Mouse (Mus musculus): ENCODE data around the gene Bcl11a.

Bcl11a gene

GRCm38 (mm10) chr11:24077795-24078705 lies at the start of gene Bcl11a:
Gene Bcl11a (plus strand): TSS chr11:24078056.
- in situ Hi-C loops (cut with MboI; ENCODE audit: low pct_unique_long_range_greater_than_20kb in 1 of 2, low sequenced_read_pairs in 2 of 2, unreplicated experiment in 1 of 2) = no loop called here

DNA sequence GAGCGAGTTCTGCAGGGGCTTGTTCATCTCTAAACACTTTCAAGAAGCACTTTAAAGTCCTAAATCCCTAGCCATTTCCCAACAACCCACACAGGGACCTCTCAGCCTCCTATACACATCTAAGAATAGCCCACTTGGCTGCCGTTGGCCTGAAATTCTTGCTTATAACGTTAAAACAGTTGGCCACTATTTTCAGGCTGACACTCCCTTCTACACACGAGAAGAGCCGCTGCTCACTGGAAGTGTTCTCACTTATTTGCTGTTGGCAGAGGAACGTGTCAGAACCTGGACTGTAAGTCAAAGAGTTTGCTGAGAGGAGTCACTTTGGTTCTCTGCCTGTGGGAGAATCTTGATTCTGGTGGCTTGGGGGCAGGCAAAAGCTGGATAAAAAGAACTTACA lies 33.8 kb upstream of the Bcl11a start:
- in situ Hi-C loops (cut with MboI; ENCODE audit: low pct_unique_long_range_greater_than_20kb in 1 of 2, low sequenced_read_pairs in 2 of 2, unreplicated experiment in 1 of 2) = no loop called here

DNA sequence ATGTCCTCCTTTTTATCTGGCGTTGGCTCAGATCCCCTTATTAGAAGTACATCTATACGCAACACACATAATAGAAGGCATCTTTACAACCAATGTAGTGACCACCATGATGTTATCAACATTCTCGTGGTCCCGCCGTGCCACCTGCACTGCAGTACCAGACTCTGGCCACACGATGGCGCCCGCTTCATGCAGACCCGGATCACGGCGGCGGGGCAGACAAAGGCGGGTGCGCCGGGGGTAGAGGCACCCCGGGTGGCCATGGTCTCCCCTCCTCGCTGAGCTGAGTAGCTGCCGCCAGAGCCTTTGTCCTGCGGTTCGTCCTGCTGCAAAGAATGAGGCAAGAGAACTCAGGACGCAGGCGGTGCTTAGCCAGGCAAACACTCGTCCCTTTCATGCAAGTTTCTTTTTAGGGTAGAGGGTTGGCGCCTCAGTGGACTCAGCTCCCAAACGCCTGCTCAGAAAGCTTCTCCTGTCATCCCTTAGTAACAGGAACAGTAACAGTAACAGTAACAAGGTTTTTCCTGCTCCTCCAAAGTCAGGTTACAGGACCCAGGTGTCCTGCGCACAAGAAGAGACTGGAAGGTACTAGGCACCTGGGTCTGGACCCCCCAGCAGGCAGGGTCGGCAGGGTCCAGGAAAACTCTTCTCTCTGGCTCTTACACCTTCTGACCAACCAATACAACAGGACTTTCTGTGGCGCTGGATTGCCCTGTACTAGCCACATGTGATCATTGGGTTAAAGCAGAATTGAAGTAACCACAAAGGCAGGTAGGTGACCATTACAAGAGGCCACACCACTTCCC lies 28.4 kb upstream of the Bcl11a start:
- in situ Hi-C loops (cut with MboI; ENCODE audit: low pct_unique_long_range_greater_than_20kb in 1 of 2, low sequenced_read_pairs in 2 of 2, unreplicated experiment in 1 of 2) = loop anchor here in 1 of 2 experiments (25.0 kb wide), 1 partner anchor 188 kb away; no protein-coding TSS in a partner anchor

DNA sequence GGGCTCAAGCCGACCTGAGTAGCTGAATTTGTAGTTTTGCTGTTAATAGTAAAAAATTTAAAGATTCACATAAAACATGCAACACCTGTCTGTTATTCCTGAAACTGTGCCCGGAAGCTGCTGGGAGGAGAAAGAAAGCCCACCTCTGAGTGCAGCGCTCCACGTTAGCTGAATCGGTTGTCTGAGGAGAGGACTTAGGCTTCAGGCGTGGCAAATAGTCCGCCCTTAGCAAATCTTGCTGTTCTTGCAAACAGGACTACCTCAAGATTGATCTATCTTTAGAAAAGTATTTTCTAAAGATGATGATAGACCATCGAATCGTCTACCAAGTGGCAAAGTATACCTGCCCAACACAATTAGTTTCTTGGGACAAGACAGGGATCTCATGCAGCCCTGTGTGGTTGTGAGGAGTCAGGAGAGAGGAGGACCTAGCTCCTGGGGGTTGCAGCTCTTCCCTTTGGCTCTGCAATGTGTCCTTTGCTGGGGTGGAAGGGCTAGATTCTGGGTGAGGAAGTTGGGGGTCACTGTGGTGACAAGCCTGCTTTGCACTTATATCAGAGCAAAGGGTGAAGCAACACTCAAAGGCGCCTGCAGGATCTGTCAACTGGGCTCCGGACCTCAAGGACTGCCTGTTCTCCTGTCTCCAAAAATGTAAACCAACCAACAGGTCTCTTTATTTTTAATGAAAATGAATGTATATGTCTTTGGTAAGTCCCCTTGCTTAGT lies 27.7 kb upstream of the Bcl11a start:
- in situ Hi-C loops (cut with MboI; ENCODE audit: low pct_unique_long_range_greater_than_20kb in 1 of 2, low sequenced_read_pairs in 2 of 2, unreplicated experiment in 1 of 2) = loop anchor here in 1 of 2 experiments (25.0 kb wide), 1 partner anchor 187 kb away; no protein-coding TSS in a partner anchor

GRCm38 (mm10) chr11:24052882-24053281 lies 25.0 kb upstream of the Bcl11a start:
- in situ Hi-C loops (cut with MboI; ENCODE audit: low pct_unique_long_range_greater_than_20kb in 1 of 2, low sequenced_read_pairs in 2 of 2, unreplicated experiment in 1 of 2) = loop anchor here in 1 of 2 experiments (25.0 kb wide), 1 partner anchor 184 kb away; no protein-coding TSS in a partner anchor

DNA sequence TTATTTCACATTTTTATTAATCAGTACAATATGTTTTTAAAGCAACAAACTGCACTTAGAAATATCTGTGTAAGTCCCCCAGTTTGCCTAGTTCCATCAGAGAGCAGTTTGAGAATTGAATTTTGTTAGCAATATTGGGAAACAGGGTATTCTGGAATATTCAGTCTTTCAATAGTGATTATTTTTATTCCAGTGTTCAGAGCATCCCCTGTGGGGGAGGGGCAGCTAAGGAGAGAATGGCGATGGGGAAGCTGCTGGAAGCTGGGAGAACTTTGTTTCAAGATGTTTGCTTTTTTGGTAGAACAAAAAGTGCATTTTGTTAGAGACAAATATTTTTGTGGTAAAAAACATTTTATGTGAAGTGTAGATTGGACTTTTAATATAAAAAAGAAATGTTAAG lies 18.7 kb upstream of the Bcl11a start:
- in situ Hi-C loops (cut with MboI; ENCODE audit: low pct_unique_long_range_greater_than_20kb in 1 of 2, low sequenced_read_pairs in 2 of 2, unreplicated experiment in 1 of 2) = loop anchor here in 1 of 2 experiments (25.0 kb wide), 1 partner anchor 178 kb away; no protein-coding TSS in a partner anchor

- in situ Hi-C loops (cut with MboI; ENCODE audit: low pct_unique_long_range_greater_than_20kb in 1 of 2, low sequenced_read_pairs in 2 of 2, unreplicated experiment in 1 of 2) = loop anchor here in 1 of 2 experiments (25.0 kb wide), 1 partner anchor 177 kb away; no protein-coding TSS in a partner anchor
Observed at GRCm38 (mm10) chr11:24060428-24060827, 17.4 kb upstream of the Bcl11a start.

DNA sequence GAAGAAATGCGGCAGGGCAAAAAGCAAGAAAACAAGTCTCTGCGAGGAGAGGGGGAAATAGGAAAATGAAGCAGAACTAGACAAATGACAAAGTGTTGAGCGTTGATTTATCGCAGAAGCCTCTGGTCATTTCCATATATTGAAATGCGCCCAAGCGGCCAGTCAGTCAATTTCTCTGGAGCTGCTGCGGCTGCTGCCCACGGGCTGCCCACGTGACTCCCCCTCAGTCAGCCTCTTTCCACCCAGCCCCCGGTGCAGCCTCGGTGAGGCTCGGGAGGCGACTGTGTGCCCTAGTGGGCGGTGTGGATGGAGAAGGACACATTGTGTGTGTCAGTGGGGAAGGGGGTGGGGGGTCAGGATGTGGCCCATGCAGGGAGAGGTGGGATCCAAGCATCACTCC lies 16.0 kb upstream of the Bcl11a start:
- in situ Hi-C loops (cut with MboI; ENCODE audit: low pct_unique_long_range_greater_than_20kb in 1 of 2, low sequenced_read_pairs in 2 of 2, unreplicated experiment in 1 of 2) = loop anchor here in 1 of 2 experiments (25.0 kb wide), 1 partner anchor 175 kb away; no protein-coding TSS in a partner anchor

- in situ Hi-C loops (cut with MboI; ENCODE audit: low pct_unique_long_range_greater_than_20kb in 1 of 2, low sequenced_read_pairs in 2 of 2, unreplicated experiment in 1 of 2) = loop anchor here in 1 of 2 experiments (25.0 kb wide), 1 partner anchor 175 kb away; no protein-coding TSS in a partner anchor
Observed at GRCm38 (mm10) chr11:24062495-24063096, 15.3 kb upstream of the Bcl11a start.

DNA sequence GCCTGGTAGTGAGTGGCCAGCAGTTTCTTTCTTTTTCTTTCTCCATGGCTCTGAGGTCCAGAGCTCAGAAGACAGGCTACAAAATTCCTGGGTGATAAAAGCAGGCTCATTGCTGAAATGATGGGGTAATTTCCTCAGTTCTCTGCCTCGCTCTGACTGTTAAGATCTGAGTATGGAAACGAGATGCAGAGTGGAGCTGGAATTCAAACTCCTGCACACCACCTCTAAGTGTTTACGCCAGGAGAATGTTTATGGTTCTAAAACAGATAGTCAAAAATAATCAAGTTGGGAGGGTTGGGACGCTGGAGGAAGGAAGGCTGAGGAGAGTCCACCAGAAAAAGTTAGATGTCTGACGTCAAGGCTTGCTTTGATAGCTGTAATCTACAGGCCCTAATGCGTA lies 13.6 kb upstream of the Bcl11a start:
- in situ Hi-C loops (cut with MboI; ENCODE audit: low pct_unique_long_range_greater_than_20kb in 1 of 2, low sequenced_read_pairs in 2 of 2, unreplicated experiment in 1 of 2) = loop anchor here in 1 of 2 experiments (25.0 kb wide), 1 partner anchor 173 kb away; no protein-coding TSS in a partner anchor

GRCm38 (mm10) chr11:24065313-24065712 lies 12.5 kb upstream of the Bcl11a start:
- in situ Hi-C loops (cut with MboI; ENCODE audit: low pct_unique_long_range_greater_than_20kb in 1 of 2, low sequenced_read_pairs in 2 of 2, unreplicated experiment in 1 of 2) = loop anchor here in 1 of 2 experiments (25.0 kb wide), 1 partner anchor 172 kb away; no protein-coding TSS in a partner anchor

DNA sequence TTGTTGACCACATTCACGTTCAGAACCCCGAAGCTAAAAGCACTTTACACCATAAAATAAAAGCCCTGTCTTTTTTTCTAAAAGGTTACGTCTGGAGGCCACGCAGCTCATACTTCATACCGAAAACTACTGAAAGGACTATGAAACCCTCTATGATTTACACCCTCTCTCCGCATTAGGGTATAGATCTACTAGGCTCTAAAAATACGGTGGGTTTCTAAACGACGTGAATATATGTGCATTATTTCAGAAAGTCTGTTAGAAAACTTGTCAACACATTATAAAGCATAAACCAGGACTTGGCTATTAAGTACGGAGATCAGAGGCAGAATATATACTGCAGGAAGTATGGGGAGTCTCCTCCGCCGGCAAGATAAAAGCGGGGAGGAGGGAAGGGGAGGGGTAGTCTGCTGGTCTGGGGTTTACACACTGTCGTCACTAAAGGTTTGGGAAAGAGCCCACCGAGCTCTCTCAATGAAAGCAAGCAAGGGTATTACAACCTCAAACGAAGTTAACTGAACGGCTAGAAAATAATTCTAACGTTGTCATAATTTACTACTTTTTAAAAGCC lies 3.8 kb upstream of the Bcl11a start:
- in situ Hi-C loops (cut with MboI; ENCODE audit: low pct_unique_long_range_greater_than_20kb in 1 of 2, low sequenced_read_pairs in 2 of 2, unreplicated experiment in 1 of 2) = loop anchor here in 1 of 2 experiments (25.0 kb wide), 1 partner anchor 163 kb away; no protein-coding TSS in a partner anchor

- in situ Hi-C loops (cut with MboI; ENCODE audit: low pct_unique_long_range_greater_than_20kb in 1 of 2, low sequenced_read_pairs in 2 of 2, unreplicated experiment in 1 of 2) = loop anchor here in 1 of 2 experiments (25.0 kb wide), 1 partner anchor 163 kb away; no protein-coding TSS in a partner anchor
Observed at GRCm38 (mm10) chr11:24074634-24075104, 3.2 kb upstream of the Bcl11a start, which contains the start of gene A830031A19Rik. Gene A830031A19Rik (minus strand): TSS chr11:24075054.

DNA sequence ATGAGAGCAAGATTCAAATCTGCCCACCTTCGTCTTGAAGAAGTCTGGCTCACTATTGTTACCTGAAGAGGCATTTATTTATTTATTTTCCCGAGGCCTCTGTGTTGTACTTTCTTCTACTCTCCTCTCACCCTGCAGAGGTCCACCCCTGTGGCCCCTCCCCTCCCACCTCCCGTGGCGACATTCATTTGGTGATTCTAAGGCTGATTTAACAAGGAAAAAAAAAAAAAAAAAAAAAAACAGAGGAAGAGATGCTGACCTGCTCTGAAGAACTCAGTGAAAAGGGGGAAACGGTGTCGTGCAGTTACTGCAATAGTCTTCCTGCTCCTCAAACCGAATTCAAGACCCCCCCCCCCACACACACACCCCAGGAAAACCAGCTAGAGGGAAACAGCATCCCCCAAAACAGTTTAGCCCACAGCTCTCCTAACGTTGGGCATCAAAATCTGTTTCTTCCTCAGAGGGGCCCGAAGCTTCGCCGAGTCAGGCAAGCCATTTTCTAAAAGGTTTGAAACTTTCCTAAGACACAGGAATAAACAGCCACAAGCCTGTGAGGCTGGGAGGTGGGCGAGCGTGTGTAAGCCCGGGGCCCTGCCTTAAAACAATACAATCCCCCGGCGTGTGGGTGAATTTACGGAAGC lies 2.2 kb upstream of the Bcl11a start:
- in situ Hi-C loops (cut with MboI; ENCODE audit: low pct_unique_long_range_greater_than_20kb in 1 of 2, low sequenced_read_pairs in 2 of 2, unreplicated experiment in 1 of 2) = no loop called here

DNA sequence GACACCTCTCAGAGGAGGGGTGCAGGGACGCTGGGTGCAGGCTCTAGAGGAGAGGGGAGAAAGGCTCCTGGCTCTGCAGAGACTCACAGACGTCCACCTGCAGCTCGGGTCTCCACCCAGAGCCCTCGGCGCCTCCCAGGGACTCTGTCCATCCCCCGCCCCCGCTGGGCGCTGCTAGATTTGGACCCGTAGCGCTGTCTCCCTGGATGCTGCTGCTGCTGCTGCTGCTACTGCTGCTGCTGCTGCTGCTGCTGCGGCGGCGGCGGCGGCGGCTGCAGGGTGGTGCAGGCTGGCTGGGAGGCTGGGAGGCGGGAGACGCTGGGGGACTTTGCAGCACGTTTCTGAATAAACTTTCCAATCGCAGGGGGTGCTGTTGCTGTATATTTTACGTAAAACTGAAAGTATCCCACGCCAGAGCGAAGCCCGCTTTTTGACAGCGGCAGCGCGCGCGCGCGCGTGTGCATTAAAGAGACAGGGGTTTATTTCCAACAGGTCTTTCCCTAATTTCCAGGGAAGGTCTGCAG lies 1.7 kb upstream of the Bcl11a start:
- in situ Hi-C loops (cut with MboI; ENCODE audit: low pct_unique_long_range_greater_than_20kb in 1 of 2, low sequenced_read_pairs in 2 of 2, unreplicated experiment in 1 of 2) = no loop called here

Data from mouse embryonic stem cell (cell line).